Mouse (Mus musculus): ENCODE measurements around the gene Triobp.
"Not testable (repeated sequence)": the region's sequence is repeated elsewhere in the genome, so short reads cannot be mapped to it uniquely, and the experiment has no call there.

The Triobp gene

GRCm38 (mm10) chr15:79029519-79030241, 82.2 kb downstream of the Triobp start:
- DNase-seq (ENCODE audit: low read depth, low spot score): no peak

- peak; percentile 95 for DNase-seq (ENCODE audit: low read depth, low spot score)
Measured at GRCm38 (mm10) chr15:79030551-79031435, 83.3 kb downstream of the Triobp start.

- DNase-seq (ENCODE audit: low read depth, low spot score): not testable (repeated sequence)
Measured at GRCm38 (mm10) chr15:79031908-79032307, 84.4 kb downstream of the Triobp start.

GRCm38 (mm10) chr15:79037913-79038328, 90.4 kb downstream of the Triobp start:
- DNase-seq (ENCODE audit: low read depth, low spot score): peak; percentile 86

- no peak for DNase-seq (ENCODE audit: low read depth, low spot score)
Measured at GRCm38 (mm10) chr15:79038331-79038730, 90.8 kb downstream of the Triobp start.

- peak; percentile 88 for DNase-seq (ENCODE audit: low read depth, low spot score)
Measured at GRCm38 (mm10) chr15:79038853-79039252, 91.3 kb downstream of the Triobp start.

GRCm38 (mm10) chr15:79040501-79041416, 93.2 kb downstream of the Triobp start:
- DNase-seq (ENCODE audit: low read depth, low spot score): no peak

- DNase-seq (ENCODE audit: low read depth, low spot score): no peak
Measured at GRCm38 (mm10) chr15:79041585-79041984, 94.1 kb downstream of the Triobp start, which contains the start of gene Galr3. TSS of gene Galr3 (plus strand) at chr15:79041885.

GRCm38 (mm10) chr15:79042721-79043491, 95.4 kb downstream of the Triobp start:
- DNase-seq (ENCODE audit: low read depth, low spot score): no peak

- DNase-seq (ENCODE audit: low read depth, low spot score): no peak
Measured at GRCm38 (mm10) chr15:79044837-79045236, 97.3 kb downstream of the Triobp start.

GRCm38 (mm10) chr15:79048186-79048585, 100.7 kb downstream of the Triobp start:
- DNase-seq (ENCODE audit: low read depth, low spot score): no peak

GRCm38 (mm10) chr15:79050160-79050845, 102.8 kb downstream of the Triobp start:
- no peak for DNase-seq (ENCODE audit: low read depth, low spot score)

GRCm38 (mm10) chr15:79050964-79051363, 103.4 kb downstream of the Triobp start:
- DNase-seq (ENCODE audit: low read depth, low spot score): no peak

- DNase-seq (ENCODE audit: low read depth, low spot score): no peak
Measured at GRCm38 (mm10) chr15:79051461-79052360, 104.2 kb downstream of the Triobp start.

GRCm38 (mm10) chr15:79052366-79052765, 104.8 kb downstream of the Triobp start:
- DNase-seq (ENCODE audit: low read depth, low spot score): no peak
